In genomic region chr2:28278150-28278549, GRCm38 (mm10) we compare ENCODE assay signal across 9 mouse cellular contexts.
DNase-seq lines count a peak whose midpoint lies in the region; ATAC-seq and TF ChIP-seq lines count a peak whose summit lies in the region.
"Had no signal": no experiment of that assay in that cellular context is flagged by ENCODE, and none has a peak within 500 bp of the region (broad histone marks: within the 10 kb centered on the region; RNA-seq: fewer than 3 reads in every experiment).

No protein-coding gene starts in this region.

- H3K4me1 ChIP-seq in hindbrain, embryonic 10.5 days (replicated peaks): peaks cover 30% of the 10 kb centered on the region
- peaks cover 11% of the 10 kb centered on the region for H3K4me1 ChIP-seq in hindbrain, embryonic 16.5 days (ENCODE audit: control insufficient read depth, insufficient read depth, low read depth, low read length)
- H3K4me1 ChIP-seq in intestine, postnatal 0 days (replicated peaks; ENCODE audit: control insufficient read depth, insufficient read depth, low read length): no peaks in the 10 kb centered on the region
- peaks cover 12% of the 10 kb centered on the region; the same call in 1 of the 2 replicates for H3K4me1 ChIP-seq in neural tube, embryonic 13.5 days (replicated peaks)

- peak; percentile 78 for DNase-seq in hindbrain, embryonic 10.5 days (ENCODE audit: low spot score)
- peak; percentile 81 to 88 for DNase-seq in cerebellum, postnatal 14 days
- DNase-seq in gastrocnemius, adult 18-20 months (ENCODE audit: low spot score): peak; percentile 77
- DNase-seq in left cerebral cortex, postnatal 4 days: peak; percentile 84
- DNase-seq in testis, postnatal 14 days (ENCODE audit: low spot score): peak; percentile 38

- no peak for ATAC-seq in hindbrain, embryonic 16.5 days
- ATAC-seq in intestine, postnatal 0 days: no peak
- peak; percentile 41 for ATAC-seq in neural tube, embryonic 13.5 days (ENCODE audit: low read depth)
- ATAC-seq: Patski had no signal

- no peaks in the 10 kb centered on the region for H3K9me3 ChIP-seq in hindbrain, embryonic 10.5 days
- no peaks in the 10 kb centered on the region for H3K9me3 ChIP-seq in hindbrain, embryonic 16.5 days (ENCODE audit: control insufficient read depth, low read length)
- no peaks in the 10 kb centered on the region for H3K9me3 ChIP-seq in intestine, postnatal 0 days (ENCODE audit: control insufficient read depth)
- H3K9me3 ChIP-seq in neural tube, embryonic 13.5 days: no peaks in the 10 kb centered on the region

- intact Hi-C loops in left cerebral cortex, postnatal 4 days (cut with DNase I): no loop called here

- 8% methylated on average over 7 of the region's 7 CpGs for WGBS in hindbrain, embryonic 10.5 days
- WGBS in hindbrain, embryonic 16.5 days: 10% methylated on average over 7 of the region's 7 CpGs
- 19% methylated on average over 7 of the region's 7 CpGs for WGBS in intestine, postnatal 0 days
- WGBS in neural tube, embryonic 13.5 days: 9% methylated on average over 7 of the region's 7 CpGs

- H3K9ac ChIP-seq in hindbrain, embryonic 16.5 days (ENCODE audit: low read depth, low read length): no peak overlapping the region
- H3K9ac ChIP-seq in intestine, postnatal 0 days (ENCODE audit: low read depth, low read length): no peak overlapping the region
- H3K9ac ChIP-seq in neural tube, embryonic 13.5 days: no peak overlapping the region

- no peaks in the 10 kb centered on the region for H3K36me3 ChIP-seq in hindbrain, embryonic 10.5 days
- no peaks in the 10 kb centered on the region for H3K36me3 ChIP-seq in hindbrain, embryonic 16.5 days (ENCODE audit: control insufficient read depth, insufficient read depth, low read length)
- no peaks in the 10 kb centered on the region for H3K36me3 ChIP-seq in intestine, postnatal 0 days (ENCODE audit: control insufficient read depth, insufficient read depth)
- no peaks in the 10 kb centered on the region for H3K36me3 ChIP-seq in neural tube, embryonic 13.5 days

- TF ChIP-seq CTCF in intestine, postnatal 0 days (IDR thresholded peaks at IDR 0.05; ENCODE audit: low read depth): peak; percentile 79

- no peak overlapping the region for H3K4me2 ChIP-seq in hindbrain, embryonic 16.5 days (ENCODE audit: low read length)
- no peak overlapping the region for H3K4me2 ChIP-seq in intestine, postnatal 0 days (replicated peaks; ENCODE audit: low read depth)
- H3K4me2 ChIP-seq in neural tube, embryonic 13.5 days: no peak overlapping the region

- no peaks in the 10 kb centered on the region for H3K27me3 ChIP-seq in hindbrain, embryonic 10.5 days (ENCODE audit: insufficient read depth, poor library complexity, severe bottlenecking)
- H3K27me3 ChIP-seq in hindbrain, embryonic 16.5 days (replicated peaks; ENCODE audit: control insufficient read depth, insufficient read depth, low read length): no peaks in the 10 kb centered on the region
- H3K27me3 ChIP-seq in intestine, postnatal 0 days (replicated peaks; ENCODE audit: control insufficient read depth, insufficient read depth, low read length): no peaks in the 10 kb centered on the region
- no peaks in the 10 kb centered on the region for H3K27me3 ChIP-seq in neural tube, embryonic 13.5 days
- H3K27me3 ChIP-seq: Patski had no signal

- 0 out of 2 replicates have a peak overlapping the region, but pooled peaks have one; percentile 50 for H3K27ac ChIP-seq in hindbrain, embryonic 10.5 days
- H3K27ac ChIP-seq in hindbrain, embryonic 16.5 days (ENCODE audit: low read depth, low read length): no peak overlapping the region
- H3K27ac ChIP-seq in intestine, postnatal 0 days (ENCODE audit: low read depth, low read length): no peak overlapping the region
- no peak overlapping the region for H3K27ac ChIP-seq in neural tube, embryonic 13.5 days (replicated peaks)

- H3K4me3 ChIP-seq in hindbrain, embryonic 10.5 days: no peak overlapping the region
- no peak overlapping the region for H3K4me3 ChIP-seq in hindbrain, embryonic 16.5 days (ENCODE audit: low read length)
- H3K4me3 ChIP-seq in intestine, postnatal 0 days (ENCODE audit: low read depth, low read length): no peak overlapping the region
- H3K4me3 ChIP-seq in neural tube, embryonic 13.5 days: no peak overlapping the region
